Mouse (Mus musculus): Measurements from ENCODE around the gene Ccdc34. TPM values are rescaled to one million over a fixed set of nuclear protein-coding genes. Genes with fewer than 3 reads are reported as not detected.

The Ccdc34 gene
- polyA plus RNA-seq, 1 experiment = 22.2 TPM

GRCm38 (mm10) chr2:110012184-110012725, 5.4 kb upstream of the Ccdc34 start:
- TF ChIP-seq POLR2A (IDR thresholded peaks at IDR 0.05; ENCODE audit: borderline replicate concordance, low read depth, low read length) (no peak), CTCF (IDR thresholded peaks at IDR 0.05; ENCODE audit: low read depth, low read length) (no peak)
- no peak overlapping the region for H3K27ac ChIP-seq (ENCODE audit: insufficient read depth, low read depth, low read length)
- no peak overlapping the region for H3K4me3 ChIP-seq (ENCODE audit: insufficient read depth, low read length)
- H3K4me1 ChIP-seq (ENCODE audit: control insufficient read depth, insufficient read depth, low read length) = peaks cover 2% of the 10 kb centered on the region; the same call in 1 of the 2 replicates

GRCm38 (mm10) chr2:110017087-110017486, 530 bp upstream of the Ccdc34 start:
- no peak overlapping the region for H3K27ac ChIP-seq (ENCODE audit: insufficient read depth, low read depth, low read length)
- H3K4me3 ChIP-seq (ENCODE audit: insufficient read depth, low read length) = peak overlapping the region; percentile 92
- peaks cover 8% of the 10 kb centered on the region for H3K4me1 ChIP-seq (ENCODE audit: control insufficient read depth, insufficient read depth, low read length)
- TF ChIP-seq CTCF (IDR thresholded peaks at IDR 0.05; ENCODE audit: low read depth, low read length) (no peak), POLR2A (IDR thresholded peaks at IDR 0.05; ENCODE audit: borderline replicate concordance, low read depth, low read length) (no peak)

DNA sequence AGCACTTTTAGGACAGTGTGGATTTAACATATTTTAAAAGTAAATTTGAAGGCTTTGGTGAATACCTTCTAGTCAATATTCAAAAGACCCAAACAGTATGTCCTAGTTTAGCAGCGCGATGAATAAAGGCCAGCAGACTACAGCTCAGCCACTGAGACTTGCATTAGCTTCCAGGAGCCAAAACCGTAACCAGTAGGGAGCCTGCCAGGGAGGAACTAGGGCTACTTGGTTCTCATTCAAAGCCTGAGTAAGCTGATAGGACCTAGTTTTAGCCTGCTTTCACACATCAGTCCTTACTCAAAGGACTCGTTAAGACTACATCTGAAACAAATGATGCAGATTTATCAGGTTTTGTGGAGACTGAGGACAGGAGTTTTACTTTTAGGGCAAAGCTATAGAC, 2.0 kb downstream of the Ccdc34 start:
- peaks cover 8% of the 10 kb centered on the region for H3K4me1 ChIP-seq (ENCODE audit: control insufficient read depth, insufficient read depth, low read length)
- H3K27ac ChIP-seq (ENCODE audit: insufficient read depth, low read depth, low read length) = no peak overlapping the region
- no peak overlapping the region for H3K4me3 ChIP-seq (ENCODE audit: insufficient read depth, low read length)
- TF ChIP-seq CTCF (IDR thresholded peaks at IDR 0.05; ENCODE audit: low read depth, low read length) = no peak
- TF ChIP-seq POLR2A (IDR thresholded peaks at IDR 0.05; ENCODE audit: borderline replicate concordance, low read depth, low read length) = no peak

DNA sequence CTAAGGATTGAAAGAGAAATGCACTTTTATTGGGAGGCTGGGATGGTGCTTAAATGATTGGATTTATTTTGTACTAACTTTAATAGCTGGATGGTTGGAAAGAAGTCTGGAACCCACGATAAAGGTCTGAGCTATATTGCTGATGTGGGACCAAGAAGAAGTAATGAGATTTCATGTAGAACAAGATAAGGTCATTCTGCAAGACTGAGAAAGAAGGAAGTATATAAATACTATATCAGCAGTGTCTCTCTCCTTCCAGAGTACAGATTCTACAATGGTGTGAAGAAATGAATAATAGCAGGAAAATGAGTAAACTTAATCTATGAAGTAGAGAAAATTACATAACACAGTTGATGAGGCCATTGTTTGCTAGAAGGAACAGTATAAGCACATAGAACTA, 2.8 kb downstream of the Ccdc34 start:
- Histone ChIP-seq H3K27ac (ENCODE audit: insufficient read depth, low read depth, low read length) (no peak overlapping the region), H3K4me1 (ENCODE audit: control insufficient read depth, insufficient read depth, low read length) (peaks cover 8% of the 10 kb centered on the region), H3K4me3 (ENCODE audit: insufficient read depth, low read length) (no peak overlapping the region)
- no peak for TF ChIP-seq POLR2A (IDR thresholded peaks at IDR 0.05; ENCODE audit: borderline replicate concordance, low read depth, low read length)

DNA sequence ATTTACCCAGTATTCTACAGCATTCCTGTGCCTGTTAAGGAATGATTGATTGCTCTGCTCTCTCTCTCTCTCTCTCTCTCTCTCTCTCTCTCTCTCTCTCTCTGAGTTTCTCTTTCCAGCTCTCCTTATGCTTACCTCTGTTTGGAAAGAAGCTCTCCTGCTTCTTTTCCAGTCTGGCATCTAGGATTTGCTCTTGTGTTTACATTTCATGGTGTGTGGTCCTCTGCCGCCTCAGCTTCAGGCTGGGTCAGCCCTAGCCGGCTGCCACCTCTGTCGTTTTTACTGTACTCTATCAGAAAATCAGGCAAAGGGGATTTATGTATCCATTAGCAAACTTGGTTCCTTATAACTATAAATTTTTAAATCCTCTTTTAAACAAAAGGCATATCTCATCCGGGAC, 18.6 kb downstream of the Ccdc34 start:
- H3K4me3 ChIP-seq (ENCODE audit: insufficient read depth, low read length) = no peak overlapping the region
- no peaks in the 10 kb centered on the region for H3K4me1 ChIP-seq (ENCODE audit: control insufficient read depth, insufficient read depth, low read length)
- H3K27ac ChIP-seq (ENCODE audit: insufficient read depth, low read depth, low read length) = no peak overlapping the region
- TF ChIP-seq CTCF (IDR thresholded peaks at IDR 0.05; ENCODE audit: low read depth, low read length) (no peak), POLR2A (IDR thresholded peaks at IDR 0.05; ENCODE audit: borderline replicate concordance, low read depth, low read length) (no peak)

GRCm38 (mm10) chr2:110036665-110037064, 19.0 kb downstream of the Ccdc34 start:
- H3K27ac ChIP-seq (ENCODE audit: insufficient read depth, low read depth, low read length) = no peak overlapping the region
- TF ChIP-seq POLR2A (IDR thresholded peaks at IDR 0.05; ENCODE audit: borderline replicate concordance, low read depth, low read length) (no peak), CTCF (IDR thresholded peaks at IDR 0.05; ENCODE audit: low read depth, low read length) (no peak)
- no peaks in the 10 kb centered on the region for H3K4me1 ChIP-seq (ENCODE audit: control insufficient read depth, insufficient read depth, low read length)
- no peak overlapping the region for H3K4me3 ChIP-seq (ENCODE audit: insufficient read depth, low read length)

GRCm38 (mm10) chr2:110037221-110037620, 19.6 kb downstream of the Ccdc34 start:
- H3K27ac ChIP-seq (ENCODE audit: insufficient read depth, low read depth, low read length) = no peak overlapping the region
- TF ChIP-seq POLR2A (IDR thresholded peaks at IDR 0.05; ENCODE audit: borderline replicate concordance, low read depth, low read length) = no peak
- TF ChIP-seq CTCF (IDR thresholded peaks at IDR 0.05; ENCODE audit: low read depth, low read length) = no peak

DNA sequence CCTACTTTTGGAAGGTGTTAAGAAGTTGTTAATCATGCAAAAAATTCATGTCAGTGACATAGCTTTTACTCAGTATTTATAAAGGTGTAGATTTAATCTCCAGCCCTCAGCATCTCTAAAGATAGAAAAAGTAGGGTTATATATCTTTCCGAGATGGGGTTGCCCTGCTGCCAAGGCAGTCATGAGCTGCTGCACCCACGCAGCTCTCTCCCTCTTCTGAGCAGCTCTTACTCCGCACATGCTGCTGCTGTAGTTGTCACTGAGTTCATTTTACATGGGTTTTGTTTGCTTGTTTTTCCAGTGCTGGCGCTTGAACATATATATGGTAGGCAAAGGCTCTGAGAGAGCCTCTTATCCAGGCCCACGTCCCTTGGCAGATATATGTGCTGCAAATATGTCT, 20.7 kb downstream of the Ccdc34 start:
- H3K4me3 ChIP-seq (ENCODE audit: insufficient read depth, low read length) = no peak overlapping the region
- no peak for TF ChIP-seq CTCF (IDR thresholded peaks at IDR 0.05; ENCODE audit: low read depth, low read length)
- no peak for TF ChIP-seq POLR2A (IDR thresholded peaks at IDR 0.05; ENCODE audit: borderline replicate concordance, low read depth, low read length)
- H3K4me1 ChIP-seq (ENCODE audit: control insufficient read depth, insufficient read depth, low read length) = no peaks in the 10 kb centered on the region
- H3K27ac ChIP-seq (ENCODE audit: insufficient read depth, low read depth, low read length) = no peak overlapping the region

More at GRCm38 (mm10) chr2:110037221-110037620, 19.6 kb downstream of the Ccdc34 start:
- Histone ChIP-seq H3K4me1 (ENCODE audit: control insufficient read depth, insufficient read depth, low read length) (no peaks in the 10 kb centered on the region), H3K4me3 (ENCODE audit: insufficient read depth, low read length) (no peak overlapping the region)

- Histone ChIP-seq H3K4me1 (ENCODE audit: control insufficient read depth, insufficient read depth, low read length) (no peaks in the 10 kb centered on the region), H3K27ac (ENCODE audit: insufficient read depth, low read depth, low read length) (no peak overlapping the region), H3K4me3 (ENCODE audit: insufficient read depth, low read length) (no peak overlapping the region)
- TF ChIP-seq POLR2A (IDR thresholded peaks at IDR 0.05; ENCODE audit: borderline replicate concordance, low read depth, low read length) (no peak), CTCF (IDR thresholded peaks at IDR 0.05; ENCODE audit: low read depth, low read length) (no peak)
Observed at GRCm38 (mm10) chr2:110042861-110043760, 25.5 kb downstream of the Ccdc34 start.

- Histone ChIP-seq H3K4me1 (ENCODE audit: control insufficient read depth, insufficient read depth, low read length) (no peaks in the 10 kb centered on the region), H3K4me3 (ENCODE audit: insufficient read depth, low read length) (no peak overlapping the region), H3K27ac (ENCODE audit: insufficient read depth, low read depth, low read length) (no peak overlapping the region)
- TF ChIP-seq CTCF (IDR thresholded peaks at IDR 0.05; ENCODE audit: low read depth, low read length) (no peak), POLR2A (IDR thresholded peaks at IDR 0.05; ENCODE audit: borderline replicate concordance, low read depth, low read length) (no peak)
Observed at GRCm38 (mm10) chr2:110058424-110058823, 40.8 kb downstream of the Ccdc34 start.

Measured in bone marrow macrophage, adult 2 months (primary cell).